Mouse (Mus musculus): ENCODE data around the gene Gbgt1. TPM values are rescaled to one million over a fixed set of nuclear protein-coding genes. Genes with fewer than 3 reads are reported as not detected.
A peak's percentile ranks its signal among the peaks of the same experiment; 100 is the strongest.
"Not testable (repeated sequence)": the region's sequence is repeated elsewhere in the genome, so short reads cannot be mapped to it uniquely, and the experiment has no call there.

Gbgt1 gene
- polyA plus RNA-seq, 1 experiment, result not detected

GRCm38 (mm10) chr2:28495801-28496595, 693 bp upstream of the Gbgt1 start:
- H3K4me1 ChIP-seq (ENCODE audit: control insufficient read depth, insufficient read depth, low read length), result no peaks in the 10 kb centered on the region
- TF ChIP-seq POLR2A (IDR thresholded peaks at IDR 0.05; ENCODE audit: insufficient read depth, low read depth, low read length) (no peak), CTCF (IDR thresholded peaks at IDR 0.05; ENCODE audit: insufficient read depth, low read depth, low read length) (no peak)
- H3K4me3 ChIP-seq (ENCODE audit: insufficient read depth, low read depth, low read length), result no peak overlapping the region
- H3K27ac ChIP-seq (ENCODE audit: insufficient read depth, low read depth, low read length), result no peak overlapping the region
- WGBS, result 91% methylated on average over 16 of the region's 16 CpGs

GRCm38 (mm10) chr2:28497561-28497960, 870 bp downstream of the Gbgt1 start:
- H3K4me1 ChIP-seq (ENCODE audit: control insufficient read depth, insufficient read depth, low read length), result no peaks in the 10 kb centered on the region
- TF ChIP-seq CTCF (IDR thresholded peaks at IDR 0.05; ENCODE audit: insufficient read depth, low read depth, low read length) (no peak), POLR2A (IDR thresholded peaks at IDR 0.05; ENCODE audit: insufficient read depth, low read depth, low read length) (no peak)
- no peak overlapping the region for H3K27ac ChIP-seq (ENCODE audit: insufficient read depth, low read depth, low read length)
- WGBS, result 88% methylated on average over 5 of the region's 5 CpGs
- no peak overlapping the region for H3K4me3 ChIP-seq (ENCODE audit: insufficient read depth, low read depth, low read length)

GRCm38 (mm10) chr2:28498431-28498830, 1.7 kb downstream of the Gbgt1 start:
- no peak overlapping the region for H3K4me3 ChIP-seq (ENCODE audit: insufficient read depth, low read depth, low read length)
- no peaks in the 10 kb centered on the region for H3K4me1 ChIP-seq (ENCODE audit: control insufficient read depth, insufficient read depth, low read length)
- 90% methylated on average over 4 of the region's 4 CpGs for WGBS
- no peak for TF ChIP-seq CTCF (IDR thresholded peaks at IDR 0.05; ENCODE audit: insufficient read depth, low read depth, low read length)
- no peak for TF ChIP-seq POLR2A (IDR thresholded peaks at IDR 0.05; ENCODE audit: insufficient read depth, low read depth, low read length)
- H3K27ac ChIP-seq (ENCODE audit: insufficient read depth, low read depth, low read length), result no peak overlapping the region

- no peak for TF ChIP-seq CTCF (IDR thresholded peaks at IDR 0.05; ENCODE audit: insufficient read depth, low read depth, low read length)
- TF ChIP-seq POLR2A (IDR thresholded peaks at IDR 0.05; ENCODE audit: insufficient read depth, low read depth, low read length), result no peak
- 90% methylated on average over 10 of the region's 10 CpGs for WGBS
- Histone ChIP-seq H3K4me3 (ENCODE audit: insufficient read depth, low read depth, low read length) (no peak overlapping the region), H3K27ac (ENCODE audit: insufficient read depth, low read depth, low read length) (no peak overlapping the region), H3K4me1 (ENCODE audit: control insufficient read depth, insufficient read depth, low read length) (no peaks in the 10 kb centered on the region)
Observed at GRCm38 (mm10) chr2:28502987-28503386, 6.3 kb downstream of the Gbgt1 start.

GRCm38 (mm10) chr2:28504676-28505075, 8.0 kb downstream of the Gbgt1 start:
- Histone ChIP-seq H3K4me1 (ENCODE audit: control insufficient read depth, insufficient read depth, low read length) (no peaks in the 10 kb centered on the region), H3K27ac (ENCODE audit: insufficient read depth, low read depth, low read length) (no peak overlapping the region), H3K4me3 (ENCODE audit: insufficient read depth, low read depth, low read length) (no peak overlapping the region)
- 89% methylated on average over 13 of the region's 13 CpGs for WGBS
- no peak for TF ChIP-seq CTCF (IDR thresholded peaks at IDR 0.05; ENCODE audit: insufficient read depth, low read depth, low read length)
- no peak for TF ChIP-seq POLR2A (IDR thresholded peaks at IDR 0.05; ENCODE audit: insufficient read depth, low read depth, low read length)

GRCm38 (mm10) chr2:28505795-28506194, 9.1 kb downstream of the Gbgt1 start, which contains the start of gene Gm10134:
Gene Gm10134 (plus strand): TSS chr2:28506095.
- Histone ChIP-seq H3K27ac (ENCODE audit: insufficient read depth, low read depth, low read length) (no peak within 1 kb of the TSS), H3K4me3 (ENCODE audit: insufficient read depth, low read depth, low read length) (no peak within 1 kb of the TSS), H3K4me1 (ENCODE audit: control insufficient read depth, insufficient read depth, low read length) (no peaks in the 10 kb centered on the region)
- WGBS, result 86% methylated on average over 3 of the region's 3 CpGs
- TF ChIP-seq POLR2A (IDR thresholded peaks at IDR 0.05; ENCODE audit: insufficient read depth, low read depth, low read length) (no peak), CTCF (IDR thresholded peaks at IDR 0.05; ENCODE audit: insufficient read depth, low read depth, low read length) (no peak)

- Histone ChIP-seq H3K4me3 (ENCODE audit: insufficient read depth, low read depth, low read length) (no peak overlapping the region), H3K4me1 (ENCODE audit: control insufficient read depth, insufficient read depth, low read length) (no peaks in the 10 kb centered on the region), H3K27ac (ENCODE audit: insufficient read depth, low read depth, low read length) (no peak overlapping the region)
- TF ChIP-seq POLR2A (IDR thresholded peaks at IDR 0.05; ENCODE audit: insufficient read depth, low read depth, low read length) (no peak), CTCF (IDR thresholded peaks at IDR 0.05; ENCODE audit: insufficient read depth, low read depth, low read length) (no peak)
- WGBS, result 84% methylated on average over 6 of the region's 6 CpGs
Observed at GRCm38 (mm10) chr2:28506291-28506690, 9.6 kb downstream of the Gbgt1 start.

- WGBS, result 55% methylated on average over 5 of the region's 5 CpGs
- peaks cover 19% of the 10 kb centered on the region for H3K4me1 ChIP-seq (ENCODE audit: control insufficient read depth, insufficient read depth, low read length)
- H3K27ac ChIP-seq (ENCODE audit: insufficient read depth, low read depth, low read length); H3K4me3 ChIP-seq (ENCODE audit: insufficient read depth, low read depth, low read length): not testable (repeated sequence)
Observed at GRCm38 (mm10) chr2:28511600-28511999, 14.9 kb downstream of the Gbgt1 start.

GRCm38 (mm10) chr2:28512798-28513401, 16.2 kb downstream of the Gbgt1 start, which contains the start of gene Ralgds:
Gene Ralgds (plus strand): TSS chr2:28513125.
- Histone ChIP-seq H3K4me1 (ENCODE audit: control insufficient read depth, insufficient read depth, low read length) (peaks cover 29% of the 10 kb centered on the region), H3K27ac (ENCODE audit: insufficient read depth, low read depth, low read length) (no peak within 1 kb of the TSS), H3K4me3 (ENCODE audit: insufficient read depth, low read depth, low read length) (peak within 1 kb of the TSS; percentile 82)
- TF ChIP-seq POLR2A (IDR thresholded peaks at IDR 0.05; ENCODE audit: insufficient read depth, low read depth, low read length) (0 out of 2 replicates have a peak, but pooled peaks have one; percentile 25), CTCF (IDR thresholded peaks at IDR 0.05; ENCODE audit: insufficient read depth, low read depth, low read length) (no peak)
- under 1% methylated on average over 71 of the region's 71 CpGs for WGBS

Measured in olfactory bulb, adult 2 months (tissue).